Mouse (Mus musculus) left cerebral cortex, adult 2 months (tissue): ENCODE measurements around the gene Dcdc2a. TPM values are rescaled to one million over a fixed set of nuclear protein-coding genes. Genes with fewer than 3 reads are reported as not detected.

Experiments
- DNase-seq, 2 experiments: peaks; one replicate each; pipeline ENCODE4 v3.0.0; 2021 to 2022; ENCODE audit warnings: low spot score in 2 of 2, mixed read lengths in 1 of 2; ENCODE audit errors: extremely low spot score in 1 of 2
- H3K27ac ChIP-seq: fragments of 200-600 bp; 2 replicates; pipeline ENCODE4 v1.8.1; 2022
- H3K4me3 ChIP-seq: fragments of 200-600 bp; 2 replicates; pipeline ENCODE4 v1.8.1; 2022
- CTCF ChIP-seq: fragments of 200-600 bp; IDR thresholded peaks from 2 replicates; pipeline ENCODE4 v1.8.1; 2022; ENCODE audit warnings: antibody characterized with exemption, mild to moderate bottlenecking, moderate library complexity
- intact Hi-C: fragments of 180-260 bp; cut with DNase I; formaldehyde crosslinking; loops from one replicate; pipeline ENCODE4 v1.15.1; 2025
- total RNA-seq, 2 experiments: library from RNA; stranded (reverse); gene quantifications; 2 replicates each; pipeline ENCODE4 v1.2.3; 2021

Dcdc2a gene
- total RNA-seq, 2 experiments from 2014 or later = 5.0 to 5.1 TPM

GRCm38 (mm10) chr13:25187326-25187710 lies 131.5 kb downstream of the Dcdc2a start:
- DNase-seq = peak in 1 of 2 experiments; percentile 11
- TF ChIP-seq CTCF = peak; percentile 51
- H3K4me3 ChIP-seq = peak overlapping the region; percentile 25; the same call in 1 of the 2 replicates
- H3K27ac ChIP-seq = no peak overlapping the region
- intact Hi-C loops = loop anchor here (5.0 kb wide), 2 partner anchors 210 to 370 kb away; no protein-coding TSS in a partner anchor

GRCm38 (mm10) chr13:25189419-25190144 lies 133.8 kb downstream of the Dcdc2a start:
- intact Hi-C loops = loop anchor here (2.0 to 5.0 kb wide), 4 partner anchors 63 to 368 kb away; no protein-coding TSS in a partner anchor
- TF ChIP-seq CTCF = no peak
- DNase-seq = no peak
- Histone ChIP-seq H3K27ac (no peak overlapping the region), H3K4me3 (no peak overlapping the region)

- no peak for DNase-seq
- Histone ChIP-seq H3K4me3 (no peak overlapping the region), H3K27ac (no peak overlapping the region)
- TF ChIP-seq CTCF = no peak
- intact Hi-C loops = loop anchor here (5.0 kb wide), 1 partner anchor 62 kb away; no protein-coding TSS in a partner anchor
Observed at GRCm38 (mm10) chr13:25190218-25190617, 134.4 kb downstream of the Dcdc2a start.

GRCm38 (mm10) chr13:25195706-25196105 lies 139.9 kb downstream of the Dcdc2a start:
- no peak for DNase-seq
- Histone ChIP-seq H3K27ac (peak overlapping the region; percentile 32; the same call in 1 of the 2 replicates), H3K4me3 (no peak overlapping the region)
- no peak for TF ChIP-seq CTCF
- intact Hi-C loops = loop anchor here (5.0 kb wide), 1 partner anchor 72 kb away; no protein-coding TSS in a partner anchor

- intact Hi-C loops = loop anchor here (5.0 kb wide), 1 partner anchor 67 kb away; no protein-coding TSS in a partner anchor
- no peak for DNase-seq
- TF ChIP-seq CTCF = no peak
- H3K27ac ChIP-seq = no peak overlapping the region
- H3K4me3 ChIP-seq = no peak overlapping the region
Observed at GRCm38 (mm10) chr13:25199916-25200315, 144.1 kb downstream of the Dcdc2a start.

DNA sequence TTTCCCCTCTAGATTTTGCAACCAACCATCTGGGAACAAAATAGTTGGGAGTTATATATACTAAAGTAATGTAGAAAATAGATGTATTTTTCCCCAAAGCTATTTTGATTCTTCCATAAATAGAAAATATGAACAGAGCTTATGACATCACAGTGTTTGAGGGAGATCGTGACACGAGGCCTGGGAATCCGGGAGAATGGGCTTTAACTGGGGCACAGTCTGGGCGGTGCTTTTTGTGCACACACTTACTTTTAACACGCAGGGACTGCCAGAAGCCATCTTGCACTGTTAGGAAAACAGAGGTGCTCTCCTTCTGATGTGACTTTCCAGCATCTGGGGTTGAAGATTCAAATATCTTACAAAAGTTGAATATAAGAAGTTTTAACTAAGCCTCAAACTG lies 151.1 kb downstream of the Dcdc2a start:
- intact Hi-C loops = no loop called here
- Histone ChIP-seq H3K27ac (no peak overlapping the region), H3K4me3 (no peak overlapping the region)
- no peak for TF ChIP-seq CTCF
- no peak for DNase-seq

- TF ChIP-seq CTCF = no peak
- intact Hi-C loops = no loop called here
- Histone ChIP-seq H3K27ac (no peak overlapping the region), H3K4me3 (no peak overlapping the region)
- DNase-seq = peak in 1 of 2 experiments; percentile 2
Observed at GRCm38 (mm10) chr13:25218394-25218793, 162.6 kb downstream of the Dcdc2a start.

GRCm38 (mm10) chr13:25220186-25220787 lies 164.5 kb downstream of the Dcdc2a start:
- H3K27ac ChIP-seq = no peak overlapping the region
- intact Hi-C loops = no loop called here
- no peak for TF ChIP-seq CTCF
- DNase-seq = peak in 1 of 2 experiments; percentile 4
- no peak overlapping the region for H3K4me3 ChIP-seq

DNA sequence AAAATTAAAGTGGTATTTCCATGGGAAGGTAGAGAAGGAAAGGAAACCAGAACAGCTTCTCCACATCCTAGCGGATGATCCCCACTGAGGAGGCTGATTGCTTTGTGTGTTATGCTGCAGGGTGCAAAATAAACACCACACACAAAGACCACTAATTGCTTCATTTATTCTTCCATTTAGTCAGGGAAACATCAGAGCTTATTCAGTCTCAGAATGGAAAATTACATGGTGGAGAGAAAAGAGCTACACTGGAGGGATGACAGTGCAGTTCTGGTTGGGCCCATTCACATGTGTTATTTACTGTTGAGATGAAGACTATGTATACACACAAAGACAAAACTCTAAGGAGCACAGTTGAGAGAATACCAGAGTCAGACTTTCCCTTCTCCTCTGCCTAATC lies 196.1 kb downstream of the Dcdc2a start:
- intact Hi-C loops = loop anchor here (1.0 to 5.0 kb wide), 3 partner anchors 16 to 125 kb away; no protein-coding TSS in a partner anchor
- TF ChIP-seq CTCF = no peak
- Histone ChIP-seq H3K27ac (peak overlapping the region; percentile 76), H3K4me3 (no peak overlapping the region)
- DNase-seq = no peak

DNA sequence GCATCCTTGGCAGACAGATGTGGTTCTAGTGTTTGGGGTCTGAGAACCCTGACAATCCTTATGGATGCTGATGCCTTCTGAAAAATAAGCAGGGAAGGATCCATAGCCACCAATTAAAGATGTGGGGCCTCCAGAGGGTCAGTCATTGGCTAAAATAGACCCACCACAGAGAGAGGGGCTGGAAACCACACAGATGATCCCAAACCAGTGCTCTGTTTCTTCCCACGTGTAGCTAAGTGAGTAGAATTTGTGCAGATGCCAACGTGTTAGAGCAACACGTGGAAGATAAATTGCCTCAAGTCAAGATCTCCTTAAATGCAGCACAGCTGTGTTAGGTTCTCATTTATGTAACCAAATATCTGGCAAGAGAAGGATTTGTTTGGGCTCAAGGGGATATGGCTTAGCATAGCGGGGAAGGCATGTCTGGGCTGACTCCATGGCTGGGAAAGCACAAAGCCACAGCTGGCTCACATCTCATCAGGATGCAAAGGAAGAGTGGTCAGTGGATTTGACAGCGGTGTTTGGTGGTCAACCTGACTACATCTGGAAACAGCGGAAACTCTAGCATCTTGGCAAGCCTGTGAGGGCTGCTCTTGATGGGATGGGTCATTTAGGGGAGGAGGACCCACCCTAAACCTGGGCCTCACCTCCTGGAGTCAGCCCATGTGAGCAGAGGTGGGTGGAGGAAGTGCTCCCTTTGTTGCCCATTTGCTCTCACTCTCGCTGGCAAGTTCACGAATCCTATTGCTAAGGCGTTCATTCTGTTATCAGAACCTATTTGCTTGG lies 198.9 kb downstream of the Dcdc2a start:
- intact Hi-C loops = loop anchor here (5.0 kb wide), 2 partner anchors 62 to 127 kb away; no protein-coding TSS in a partner anchor
- DNase-seq = no peak
- no peak overlapping the region for H3K4me3 ChIP-seq
- no peak overlapping the region for H3K27ac ChIP-seq
- TF ChIP-seq CTCF = no peak

GRCm38 (mm10) chr13:25257608-25258007 lies 201.8 kb downstream of the Dcdc2a start:
- Histone ChIP-seq H3K27ac (no peak overlapping the region), H3K4me3 (no peak overlapping the region)
- TF ChIP-seq CTCF = no peak
- DNase-seq = no peak
- intact Hi-C loops = no loop called here

Other genes starting within 250 kb of the Dcdc2a start
- 10 to 100 TPM; 80.0 to 82.9 TPM for gene Acot13, start 224.5 kb upstream of the Dcdc2a start, total RNA-seq
- gene Tdp2, start 224.3 kb upstream of the Dcdc2a start, total RNA-seq = 10 to 100 TPM; 18.8 to 20.7 TPM
- gene D130043K22Rik, start 210.9 kb upstream of the Dcdc2a start, total RNA-seq = 10 to 100 TPM; 30.8 to 31.2 TPM
- gene Aldh5a1, start 118.3 kb upstream of the Dcdc2a start, total RNA-seq = 10 to 100 TPM; 56.5 to 56.8 TPM
- 10 to 100 TPM; 19.2 to 19.8 TPM for gene Gpld1, start 112.9 kb upstream of the Dcdc2a start, total RNA-seq
- 10 to 100 TPM; 54.3 to 65.6 TPM for gene Mrs2, start 35.6 kb upstream of the Dcdc2a start, total RNA-seq
- gene Nrsn1, start 214.5 kb downstream of the Dcdc2a start, total RNA-seq = 100 to 1,000 TPM; 488 to 509 TPM